Mouse (Mus musculus): ENCODE measurements around the gene Slc9a6. TPM values are rescaled to one million over a fixed set of nuclear protein-coding genes. Genes with fewer than 3 reads are reported as not detected.

The Slc9a6 gene
- total and polyA plus RNA-seq, 3 experiments, result 5.2 to 7.6 (median 5.3) TPM

- Histone ChIP-seq H3K9ac (ENCODE audit: insufficient read depth, low read depth) (no peak overlapping the region), H3K79me2 (replicated peaks; ENCODE audit: control insufficient read depth, extremely low read depth, insufficient read depth, poor library complexity, severe bottlenecking) (no peaks in the 10 kb centered on the region), H3K27ac (ENCODE audit: insufficient read depth, low read depth) (no peak overlapping the region), H3K4me2 (ENCODE audit: insufficient read depth, low read depth, poor library complexity, severe bottlenecking) (no peak overlapping the region), H3K4me3 (replicated peaks in 1 of 3; ENCODE audit: low read depth in 2 of 3, low read length in 2 of 3, poor library complexity in 1 of 3) (no peak overlapping the region), H3K4me1 (ENCODE audit: control insufficient read depth in 1 of 2, insufficient read depth in 2 of 2) (no peaks in the 10 kb centered on the region), H3K9me3 (replicated peaks; ENCODE audit: low read length) (no peaks in the 10 kb centered on the region), H3K27me3 (replicated peaks) (no peaks in the 10 kb centered on the region), H3K36me3 (replicated peaks in 1 of 2; ENCODE audit: control insufficient read depth in 1 of 2, insufficient read depth in 1 of 2, low read length in 1 of 2) (peaks cover 0 to 5% of the 10 kb centered on the region in 2 experiments)
- no peak for DNase-seq (ENCODE audit: extremely low read depth)
- in situ Hi-C loops (cut with MboI; ENCODE audit: low pct_ligation_motif_present, low pct_unique_long_range_greater_than_20kb, low sequenced_read_pairs) (no loop called here), dilution Hi-C loops (cut with MboI; ENCODE audit: extremely low pct_ligation_motif_present, extremely low pct_unique_long_range_greater_than_20kb, low sequenced_read_pairs) (no loop called here)
- TF ChIP-seq ZC3H11A (IDR thresholded peaks at IDR 0.05; ENCODE audit: low read depth, low read length) (no peak), CTCF (conservative IDR thresholded peaks at IDR 0.05 in 1 of 2, IDR thresholded peaks at IDR 0.05 in 1 of 2; ENCODE audit: low read depth in 2 of 2, low read length in 2 of 2) (no peak), KAT2A (IDR thresholded peaks at IDR 0.05; ENCODE audit: insufficient replicate concordance, low read length) (no peak), TBP (conservative IDR thresholded peaks at IDR 0.05; ENCODE audit: low read depth, low read length) (no peak)
Observed at GRCm38 (mm10) chrX:56665226-56665973, 55.8 kb downstream of the Slc9a6 start.

DNA sequence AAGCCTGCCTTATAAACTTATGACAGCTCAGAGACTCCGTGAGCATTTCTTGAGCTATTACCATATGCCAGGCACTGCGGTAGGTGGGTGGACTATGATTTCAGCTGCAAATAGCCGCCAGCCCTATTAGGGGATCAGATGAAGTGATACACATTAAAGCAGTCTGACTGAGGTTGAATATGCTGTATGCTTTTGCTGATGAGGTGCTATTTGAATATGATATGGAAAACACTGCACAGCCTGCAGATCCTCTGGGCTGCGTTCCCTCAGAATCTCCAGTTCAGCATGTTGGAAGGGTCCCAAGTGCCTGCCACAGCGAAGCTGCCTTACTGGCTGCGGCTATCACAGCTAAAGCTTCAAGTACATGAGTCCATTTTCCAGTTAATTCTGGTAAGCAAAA, 57.7 kb downstream of the Slc9a6 start:
- Histone ChIP-seq H3K27ac (ENCODE audit: insufficient read depth, low read depth) (no peak overlapping the region), H3K4me1 (ENCODE audit: control insufficient read depth in 1 of 2, insufficient read depth in 2 of 2) (no peaks in the 10 kb centered on the region), H3K36me3 (replicated peaks in 1 of 2; ENCODE audit: control insufficient read depth in 1 of 2, insufficient read depth in 1 of 2, low read length in 1 of 2) (no peaks in the 10 kb centered on the region), H3K4me3 (replicated peaks in 1 of 3; ENCODE audit: low read depth in 2 of 3, low read length in 2 of 3, poor library complexity in 1 of 3) (no peak overlapping the region), H3K9ac (ENCODE audit: insufficient read depth, low read depth) (no peak overlapping the region), H3K4me2 (ENCODE audit: insufficient read depth, low read depth, poor library complexity, severe bottlenecking) (no peak overlapping the region), H3K27me3 (replicated peaks) (no peaks in the 10 kb centered on the region), H3K79me2 (replicated peaks; ENCODE audit: control insufficient read depth, extremely low read depth, insufficient read depth, poor library complexity, severe bottlenecking) (no peaks in the 10 kb centered on the region), H3K9me3 (replicated peaks; ENCODE audit: low read length) (no peaks in the 10 kb centered on the region)
- DNase-seq (ENCODE audit: extremely low read depth), result no peak
- in situ Hi-C loops (cut with MboI; ENCODE audit: low pct_ligation_motif_present, low pct_unique_long_range_greater_than_20kb, low sequenced_read_pairs) (no loop called here), dilution Hi-C loops (cut with MboI; ENCODE audit: extremely low pct_ligation_motif_present, extremely low pct_unique_long_range_greater_than_20kb, low sequenced_read_pairs) (no loop called here)
- no peak for TF ChIP-seq ZC3H11A (IDR thresholded peaks at IDR 0.05; ENCODE audit: low read depth, low read length)
- TF ChIP-seq TBP (conservative IDR thresholded peaks at IDR 0.05; ENCODE audit: low read depth, low read length), result no peak
- no peak for TF ChIP-seq PAX5 (IDR thresholded peaks at IDR 0.05; ENCODE audit: low read length)
- no peak for TF ChIP-seq SIN3A (IDR thresholded peaks at IDR 0.05; ENCODE audit: low read length)
- no peak for TF ChIP-seq HCFC1 (IDR thresholded peaks at IDR 0.05; ENCODE audit: low read depth, low read length)
- TF ChIP-seq ZKSCAN1 (IDR thresholded peaks at IDR 0.05; ENCODE audit: borderline replicate concordance, low read depth, low read length), result no peak
- no peak for TF ChIP-seq RCOR1 (conservative IDR thresholded peaks at IDR 0.05; ENCODE audit: low read depth, low read length)

- Histone ChIP-seq H3K9ac (ENCODE audit: insufficient read depth, low read depth) (no peak overlapping the region), H3K27ac (ENCODE audit: insufficient read depth, low read depth) (no peak overlapping the region), H3K4me1 (ENCODE audit: control insufficient read depth in 1 of 2, insufficient read depth in 2 of 2) (no peaks in the 10 kb centered on the region), H3K9me3 (replicated peaks; ENCODE audit: low read length) (no peaks in the 10 kb centered on the region), H3K36me3 (replicated peaks in 1 of 2; ENCODE audit: control insufficient read depth in 1 of 2, insufficient read depth in 1 of 2, low read length in 1 of 2) (no peaks in the 10 kb centered on the region), H3K79me2 (replicated peaks; ENCODE audit: control insufficient read depth, extremely low read depth, insufficient read depth, poor library complexity, severe bottlenecking) (no peaks in the 10 kb centered on the region), H3K4me2 (ENCODE audit: insufficient read depth, low read depth, poor library complexity, severe bottlenecking) (no peak overlapping the region), H3K27me3 (replicated peaks) (no peaks in the 10 kb centered on the region), H3K4me3 (replicated peaks in 1 of 3; ENCODE audit: low read depth in 2 of 3, low read length in 2 of 3, poor library complexity in 1 of 3) (no peak overlapping the region)
- in situ Hi-C loops (cut with MboI; ENCODE audit: low pct_ligation_motif_present, low pct_unique_long_range_greater_than_20kb, low sequenced_read_pairs), result no loop called here
- dilution Hi-C loops (cut with MboI; ENCODE audit: extremely low pct_ligation_motif_present, extremely low pct_unique_long_range_greater_than_20kb, low sequenced_read_pairs), result no loop called here
- no peak for DNase-seq (ENCODE audit: extremely low read depth)
- TF ChIP-seq POLR2AphosphoS2 (IDR thresholded peaks at IDR 0.05; ENCODE audit: low read depth, low read length), result no peak
- TF ChIP-seq MAZ (IDR thresholded peaks at IDR 0.05; ENCODE audit: low read depth, low read length), result no peak
- TF ChIP-seq MEF2A (IDR thresholded peaks at IDR 0.05; ENCODE audit: borderline replicate concordance, low read depth, low read length), result no peak
- TF ChIP-seq JUND (conservative IDR thresholded peaks at IDR 0.05; ENCODE audit: low read depth, low read length), result no peak
- TF ChIP-seq GABPA (IDR thresholded peaks at IDR 0.05; ENCODE audit: insufficient replicate concordance, low read depth, low read length), result no peak
Observed at GRCm38 (mm10) chrX:56668051-56668450, 58.5 kb downstream of the Slc9a6 start.
